Mouse (Mus musculus): ENCODE results near the gene Asb2.
A peak's percentile ranks its signal among the peaks of the same experiment; 100 is the strongest.

Asb2 gene

DNA sequence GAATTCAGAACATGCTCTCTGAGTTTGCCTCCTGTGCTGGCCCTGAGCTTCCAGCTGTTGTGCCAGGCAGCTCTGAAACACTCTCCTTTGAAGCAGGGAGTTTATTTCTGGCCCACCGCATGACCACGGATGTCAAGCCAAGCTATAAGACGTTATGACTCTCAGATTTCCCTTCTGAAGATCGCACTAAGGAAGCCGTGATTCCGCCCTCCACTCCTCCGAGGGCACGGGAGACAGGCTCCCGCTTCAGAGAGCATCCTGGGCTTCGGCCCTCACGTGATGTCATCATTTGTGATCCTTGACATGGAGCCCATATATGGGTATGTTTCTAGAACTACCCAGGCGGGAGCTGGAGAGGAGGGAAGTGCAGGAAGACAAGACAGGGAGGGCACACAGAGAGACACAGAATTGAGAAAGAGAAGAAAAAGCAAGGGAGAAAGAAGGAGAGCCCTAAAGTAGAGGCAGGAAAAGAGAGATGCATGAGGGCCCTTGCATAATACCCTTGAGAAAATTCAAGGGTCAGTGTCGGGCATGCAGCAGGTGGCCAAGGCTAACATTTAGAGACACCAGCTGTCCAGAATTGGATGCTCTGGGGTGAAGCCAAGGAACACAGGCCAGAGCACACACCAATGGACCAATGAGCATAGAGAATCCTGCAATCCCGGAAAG is at the start of gene Asb2:
Gene Asb2 (minus strand): TSS at position 256 of the 669 bp plus-strand sequence.
- peak; percentile 21 for DNase-seq

DNA sequence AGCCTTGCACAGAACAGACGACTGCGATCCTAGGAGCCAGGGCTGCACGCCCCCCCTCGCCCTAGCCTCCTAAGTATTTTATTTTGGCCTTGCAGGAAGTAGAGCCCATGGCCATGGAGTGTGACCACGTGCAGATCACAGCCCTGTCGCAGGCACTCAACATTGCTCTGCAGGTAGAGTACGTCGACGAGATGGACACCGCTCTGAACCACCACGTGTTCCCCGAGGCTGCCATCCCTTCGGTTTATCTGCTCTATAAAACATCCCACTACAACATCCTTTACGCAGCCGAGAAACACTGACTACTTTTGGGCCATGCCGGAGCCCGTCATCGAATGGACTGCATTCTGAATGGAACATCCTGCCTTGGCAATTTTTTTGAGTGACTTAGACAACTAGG is 48.3 kb upstream of the Asb2 start:
- no peak for DNase-seq

DNA sequence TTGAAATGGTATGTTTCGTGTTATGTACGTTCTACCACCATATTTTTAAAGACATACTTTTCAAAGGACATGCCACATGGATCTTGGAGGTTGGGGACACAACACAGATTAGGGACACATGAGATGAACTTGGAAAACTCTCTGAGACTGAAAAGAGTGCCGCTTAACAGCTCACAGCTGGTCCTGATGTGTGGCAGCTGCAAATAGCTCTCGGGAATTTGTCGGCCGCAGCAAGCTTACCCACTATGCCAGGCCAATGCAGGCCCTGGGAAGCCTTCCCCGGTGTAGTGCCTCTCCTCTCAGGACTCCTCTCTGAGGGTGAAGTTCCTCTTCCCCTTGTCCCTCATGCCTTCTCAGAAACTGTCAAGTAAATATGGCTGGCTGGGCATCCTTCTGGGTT is 41.0 kb upstream of the Asb2 start:
- no peak for DNase-seq

DNA sequence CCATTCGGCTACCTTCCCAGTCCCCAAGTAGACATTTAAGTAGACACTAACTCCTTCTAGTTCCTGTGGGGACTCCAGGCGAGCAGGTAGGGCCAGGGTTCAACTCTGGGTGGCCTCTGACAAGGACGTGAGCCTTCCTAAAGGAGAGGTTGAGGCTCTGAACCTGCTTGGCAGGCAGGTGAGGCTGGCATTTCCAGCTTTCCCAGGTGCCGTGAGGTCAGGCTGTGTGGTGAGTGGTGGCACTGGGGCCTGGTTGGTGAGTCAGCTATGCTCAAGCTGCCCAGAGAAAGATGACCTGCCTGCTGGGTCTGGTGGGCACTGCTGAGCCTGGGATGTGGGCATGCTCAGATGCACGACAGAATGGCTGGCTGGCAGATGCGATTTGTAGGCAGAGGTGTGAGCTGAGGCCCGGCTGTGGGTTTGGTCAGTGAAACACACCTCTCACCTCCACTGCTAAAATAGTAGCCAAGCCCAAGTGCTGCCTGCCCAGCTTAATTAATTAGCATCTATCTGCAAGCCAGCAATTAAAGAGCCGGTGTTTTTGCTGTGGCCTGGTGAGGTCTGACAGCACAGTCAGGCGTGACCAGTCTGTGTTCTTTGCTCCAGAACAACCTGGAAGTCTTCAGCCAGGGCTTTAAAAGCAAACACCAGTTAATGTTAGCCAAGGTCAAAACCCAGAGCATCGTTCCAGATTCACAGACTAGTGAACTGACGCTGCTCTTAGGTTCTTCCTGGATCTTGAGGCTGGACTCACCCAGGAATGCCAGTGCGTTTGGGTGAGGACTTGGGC is 39.9 kb upstream of the Asb2 start:
- no peak for DNase-seq

DNA sequence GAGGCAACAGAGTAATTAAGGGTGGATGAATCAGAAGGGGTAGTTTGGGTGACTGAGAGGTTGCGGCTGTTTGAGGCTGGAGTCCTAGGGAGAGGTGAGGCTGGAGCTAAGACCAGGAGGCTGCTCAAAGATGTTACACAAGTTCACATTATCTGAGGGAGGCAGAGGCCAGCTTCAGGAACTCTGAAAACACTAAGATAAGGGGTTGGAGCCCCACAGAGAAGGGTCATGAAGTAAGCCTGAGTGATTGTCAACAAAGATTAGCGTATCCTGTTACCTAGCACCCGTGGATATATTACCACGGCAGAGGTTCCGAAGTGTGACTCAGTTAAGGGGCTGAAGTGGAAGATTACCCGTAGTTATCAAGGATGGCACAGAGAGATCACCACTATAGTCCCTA is 37.7 kb upstream of the Asb2 start:
- no peak for DNase-seq

DNA sequence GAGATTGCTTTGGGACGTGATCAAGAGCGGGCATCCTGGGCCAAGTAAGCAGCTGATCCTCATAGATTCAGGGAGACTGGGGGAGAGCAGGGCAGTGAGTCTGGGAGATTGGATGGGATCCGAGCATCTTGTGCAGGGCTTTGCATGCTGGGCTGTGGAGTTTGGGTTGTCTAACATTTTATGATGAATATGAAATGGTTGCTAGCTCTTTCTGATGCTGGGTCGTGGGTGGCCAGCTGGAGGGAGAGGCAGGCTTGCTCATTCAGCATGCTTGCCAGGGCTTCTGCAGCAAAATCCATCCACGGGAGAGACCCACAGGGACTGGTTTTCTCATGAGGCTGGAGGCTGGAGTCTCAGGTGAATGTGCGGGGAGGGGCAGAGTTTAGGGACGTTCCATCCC is 35.3 kb upstream of the Asb2 start:
- no peak for DNase-seq

DNA sequence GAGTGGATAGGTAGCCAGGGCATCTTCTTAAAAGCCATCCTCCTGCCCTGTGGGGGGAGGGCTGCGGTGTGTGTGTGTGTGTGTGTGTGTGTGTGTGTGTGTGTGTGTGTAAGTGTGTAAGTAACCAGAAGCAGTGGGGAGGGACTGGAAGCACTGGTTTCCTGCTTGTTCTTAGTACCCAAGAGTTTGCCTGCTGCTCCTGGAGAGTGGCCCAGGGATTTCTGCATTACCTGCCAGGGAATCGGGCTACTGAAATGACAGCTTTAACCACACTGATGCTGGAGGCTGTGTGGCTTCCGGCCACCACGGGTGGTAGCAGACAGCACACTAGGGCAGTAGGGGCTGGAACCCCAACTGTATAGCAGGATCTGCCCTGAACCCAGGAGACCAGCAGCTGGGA is 34.2 kb upstream of the Asb2 start:
- DNase-seq, result no peak

DNA sequence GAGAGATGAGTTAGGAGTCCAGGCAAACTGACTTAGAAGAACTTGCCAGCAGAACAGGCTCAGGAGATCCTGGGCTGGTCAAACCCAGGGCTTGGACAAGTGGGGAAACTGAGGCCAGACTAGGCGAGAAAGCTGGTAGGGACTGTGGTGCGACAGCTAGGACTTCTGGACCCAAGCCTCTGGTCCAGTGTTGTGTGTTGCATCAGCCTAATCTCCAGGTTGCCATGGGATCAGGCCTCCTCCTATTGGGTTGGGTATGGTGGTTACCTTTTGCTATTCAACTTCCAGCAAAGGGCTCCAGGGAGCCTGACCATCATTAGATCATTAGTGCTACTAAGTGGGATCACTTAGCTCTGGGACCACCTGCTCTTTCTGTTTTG is 33.5 kb upstream of the Asb2 start:
- peak; percentile 8 for DNase-seq

DNA sequence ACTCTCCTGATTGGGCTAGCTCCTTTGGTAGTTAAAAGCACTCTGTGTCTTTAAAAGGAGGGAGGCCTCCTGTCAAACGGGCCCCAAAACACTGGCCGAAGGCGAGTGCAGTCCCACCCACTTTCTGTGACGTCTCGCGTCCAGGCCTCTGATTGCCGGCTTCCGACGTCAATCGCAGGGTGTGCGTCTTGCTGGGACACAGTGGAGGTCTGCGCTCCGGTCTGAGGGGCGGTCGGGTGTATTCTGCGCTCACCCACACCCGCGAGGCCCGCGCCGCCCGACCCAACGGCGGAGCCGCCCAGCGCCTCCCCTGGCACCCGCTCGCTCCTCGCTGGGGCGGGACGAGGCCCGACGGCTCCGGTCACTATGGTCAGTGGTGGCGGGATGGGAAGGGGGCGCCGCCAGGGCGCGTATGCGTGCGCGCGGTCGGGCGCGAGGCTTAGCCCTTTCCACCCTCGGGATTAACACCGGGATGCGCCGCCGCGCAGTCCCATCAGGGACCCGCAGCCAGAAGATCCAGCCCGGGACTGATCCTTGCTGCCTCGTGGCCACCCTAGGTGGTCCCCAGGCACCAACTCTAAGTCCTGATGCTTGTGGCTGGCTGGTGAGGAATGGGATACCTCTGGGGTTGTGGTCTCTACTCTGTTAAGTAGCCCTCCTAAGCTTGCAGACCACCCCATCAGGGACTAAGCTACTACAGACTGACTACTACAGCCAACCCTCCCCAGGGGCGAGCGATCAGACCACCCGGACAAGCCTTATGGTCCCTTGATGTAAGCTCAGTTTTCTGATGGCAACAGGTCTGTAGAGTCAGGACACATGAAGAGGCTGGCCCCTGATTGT is 32.9 kb upstream of the Asb2 start, which contains the start of gene Otub2:
Gene Otub2 (plus strand): TSS at position 178 of the 843 bp plus-strand sequence.
- DNase-seq, result peak; percentile 98

DNA sequence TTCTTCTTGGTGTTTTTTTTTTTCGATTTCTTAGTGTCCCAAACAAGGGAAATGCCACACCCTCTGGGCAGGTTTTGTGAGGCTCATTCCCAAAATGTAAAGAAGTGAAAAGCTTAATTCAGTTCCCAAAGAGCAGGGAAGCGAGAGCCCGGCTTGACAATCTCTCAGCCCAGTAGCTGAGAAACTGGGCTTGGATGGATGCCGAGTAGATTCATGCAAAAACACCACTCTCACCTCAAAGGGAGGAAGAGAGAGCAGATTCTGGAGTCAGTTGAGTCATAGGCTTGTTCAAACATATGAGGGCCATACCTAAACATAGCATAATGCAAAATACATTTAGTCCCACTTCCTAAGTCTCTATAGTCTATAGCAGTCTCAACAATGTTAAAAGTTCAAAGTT is 24.4 kb upstream of the Asb2 start:
- DNase-seq, result no peak

DNA sequence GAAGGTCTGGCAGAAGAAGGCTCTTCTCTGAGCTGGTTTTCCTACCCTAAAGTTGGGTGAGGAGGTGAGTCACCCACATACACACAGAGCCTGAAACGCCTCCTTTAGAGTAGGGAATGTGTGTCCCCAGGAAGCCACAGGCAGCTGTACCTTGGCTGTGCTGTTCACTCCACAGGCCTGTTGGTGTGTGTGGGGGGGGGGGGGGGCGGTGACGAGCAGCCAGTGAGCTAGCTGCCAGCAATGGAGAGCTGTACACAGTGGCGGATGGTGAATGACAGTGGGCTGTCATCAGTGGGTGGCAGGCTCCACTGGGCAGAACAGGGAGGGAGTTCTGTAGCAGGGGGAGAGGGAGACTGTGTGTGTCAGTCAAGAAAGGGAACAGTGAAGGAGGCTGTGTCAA is 21.0 kb upstream of the Asb2 start:
- DNase-seq, result no peak

DNA sequence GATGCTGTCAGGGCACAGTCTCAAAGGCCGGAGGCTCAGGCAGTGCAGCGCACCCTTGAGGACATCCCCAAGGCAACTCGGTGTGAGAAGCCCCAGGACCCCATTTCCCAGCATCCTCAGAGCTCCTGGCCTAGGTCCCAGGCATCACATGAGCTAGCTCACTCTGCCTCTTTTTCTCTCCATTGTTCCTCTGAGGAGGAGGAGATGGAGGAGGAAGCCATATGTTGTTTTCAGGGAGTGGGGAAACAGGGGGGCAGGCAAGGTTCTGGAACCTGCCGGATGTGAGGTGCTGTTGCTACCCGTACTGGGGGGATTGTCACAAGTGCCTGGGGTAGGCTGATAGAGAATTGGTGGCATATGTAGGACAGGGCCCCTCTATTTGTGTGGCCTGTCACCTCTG is 20.3 kb upstream of the Asb2 start:
- peak; percentile 55 for DNase-seq

DNA sequence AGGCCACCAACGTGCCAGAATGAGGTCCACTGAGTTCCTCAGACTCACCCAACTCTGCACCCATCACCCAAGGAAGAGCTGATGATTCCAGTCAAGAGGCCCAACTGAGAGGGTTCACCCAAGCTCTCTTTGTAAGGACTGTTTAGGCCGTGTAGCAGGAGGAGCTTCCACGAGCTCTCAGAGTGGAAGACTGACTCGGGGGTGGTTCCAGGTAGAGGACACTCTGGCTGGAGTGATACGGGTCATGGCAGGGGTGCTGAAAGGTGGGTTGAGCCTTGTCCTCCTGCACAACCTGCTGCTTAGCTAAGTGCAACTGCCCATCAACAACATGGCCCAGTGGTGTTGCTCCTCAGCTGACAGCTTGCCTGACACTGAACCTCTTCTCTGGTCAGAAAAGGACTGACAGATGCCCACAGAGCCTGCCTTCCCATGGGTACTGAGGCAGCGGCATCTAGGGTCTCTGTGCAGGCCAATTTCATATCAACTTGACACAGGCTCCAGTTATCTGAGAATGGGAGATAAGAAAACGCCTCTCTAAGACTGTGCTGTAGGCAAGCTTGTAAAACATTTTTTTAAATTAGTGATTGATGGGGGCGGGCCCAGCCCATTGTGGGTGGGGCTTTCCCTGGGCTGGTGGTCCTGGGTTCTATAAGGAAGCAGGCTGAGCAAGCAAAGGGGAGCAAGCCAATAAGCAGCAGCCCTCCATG is 17.9 kb upstream of the Asb2 start:
- DNase-seq, result no peak

DNA sequence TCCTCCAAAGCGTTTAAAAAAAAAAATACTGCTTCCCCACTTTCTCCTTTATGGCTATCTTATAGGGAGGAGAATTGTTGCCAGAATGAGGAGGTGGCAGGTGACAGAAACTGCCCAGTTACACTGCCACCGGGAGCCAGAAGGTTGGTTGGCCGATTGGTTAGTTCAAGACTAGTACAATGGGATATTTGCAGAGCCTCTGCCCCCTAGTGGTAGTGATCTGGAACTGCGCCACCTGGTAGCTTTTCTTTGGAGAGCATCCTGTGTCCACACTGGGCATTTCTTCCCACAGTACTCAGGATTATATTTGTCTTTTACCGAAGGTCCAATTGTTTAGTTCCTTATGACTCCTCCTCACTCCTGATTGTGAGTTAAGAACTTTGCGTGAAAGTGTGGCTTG is 15.9 kb upstream of the Asb2 start:
- DNase-seq, result peak; percentile 76

DNA sequence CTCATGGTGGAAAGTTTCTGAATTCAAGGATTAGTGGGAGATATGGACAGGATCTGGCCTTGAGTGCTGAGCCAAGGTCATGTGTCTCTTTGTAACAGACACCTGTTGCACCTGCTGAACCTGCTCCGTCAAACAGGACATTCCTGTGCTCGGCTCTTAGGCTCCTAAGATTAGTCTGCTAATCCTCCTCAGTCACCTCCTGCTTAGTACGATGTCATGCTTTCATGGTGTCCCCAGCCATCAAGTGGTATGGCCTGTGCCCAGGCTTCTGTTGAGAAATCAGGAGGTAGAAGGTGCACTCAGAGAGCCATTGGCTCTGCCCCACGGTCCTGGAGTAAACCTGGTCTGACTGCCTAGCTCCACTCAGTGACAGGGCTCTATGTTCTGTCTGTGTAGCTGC is 15.1 kb upstream of the Asb2 start:
- no peak for DNase-seq

DNA sequence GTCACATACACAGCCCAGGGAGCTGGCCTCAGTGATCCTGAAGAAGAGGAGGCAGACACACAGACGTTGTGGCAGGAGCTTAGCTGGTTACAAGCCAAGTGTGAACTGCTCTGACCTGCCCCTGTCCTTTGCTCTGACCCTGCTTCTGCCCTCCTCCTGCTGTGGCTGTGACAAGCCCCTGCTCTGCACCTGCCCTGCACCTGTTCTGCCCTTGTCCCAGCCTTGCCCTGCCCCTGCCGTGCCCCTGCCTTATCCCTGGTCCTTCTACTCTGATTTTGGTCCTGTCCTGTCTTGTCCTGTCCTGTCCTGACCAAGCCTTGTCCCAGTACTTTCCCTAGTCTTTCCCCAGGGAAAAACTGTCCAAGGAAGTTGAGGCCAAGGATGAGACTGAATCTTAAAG is 13.0 kb upstream of the Asb2 start:
- DNase-seq, result no peak

DNA sequence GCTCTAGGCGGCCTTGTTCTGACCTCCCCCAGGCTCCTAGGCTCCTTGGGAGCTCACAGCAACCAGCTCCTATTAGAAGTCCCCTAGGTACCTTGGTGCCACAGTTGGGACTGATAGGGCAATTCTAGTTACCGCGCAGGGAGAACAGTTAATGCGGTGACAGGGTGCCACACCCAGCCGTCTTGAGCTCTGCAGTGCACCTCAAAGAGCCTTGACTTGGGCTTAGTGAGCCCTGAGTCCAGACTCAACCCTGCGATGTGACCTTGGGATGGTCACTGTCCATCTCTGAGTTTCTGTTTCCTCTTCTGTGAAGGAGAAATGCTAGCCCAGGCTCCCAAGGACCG is 12.5 kb upstream of the Asb2 start:
- no peak for DNase-seq

DNA sequence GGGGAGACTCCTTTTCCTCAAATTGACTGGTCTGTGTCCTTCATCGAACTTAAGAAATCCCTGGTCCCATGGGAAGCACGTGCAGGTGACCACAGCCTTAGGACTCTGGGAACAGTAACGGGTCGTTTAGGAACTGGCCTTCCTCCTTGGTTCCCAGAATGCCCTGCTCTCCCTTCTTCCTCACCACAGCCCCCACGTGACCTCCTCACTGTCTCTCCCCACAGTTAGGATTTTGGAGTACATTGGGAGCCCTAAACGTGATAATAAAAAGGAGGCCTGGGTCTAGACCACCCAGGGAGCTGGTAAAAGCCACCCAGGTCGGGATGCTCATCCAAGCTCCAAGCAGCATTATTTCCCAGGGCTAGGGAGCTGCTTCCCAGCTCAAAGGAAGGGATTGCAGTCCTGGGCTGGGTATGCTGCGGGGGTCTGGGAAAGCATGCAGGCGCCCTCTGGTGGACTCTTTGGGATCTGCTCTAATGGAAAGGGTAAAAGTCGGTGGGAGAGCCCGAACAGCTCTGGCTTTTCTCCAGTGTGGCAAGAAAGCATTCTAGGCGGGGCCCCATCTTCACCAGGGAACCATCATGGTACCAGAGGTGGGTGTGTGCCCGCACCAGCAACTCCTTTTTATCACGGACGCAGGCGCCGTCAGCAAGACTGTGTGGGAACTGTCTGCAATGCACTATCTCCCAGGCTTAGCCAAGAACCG is 12.0 kb upstream of the Asb2 start:
- DNase-seq, result peak; percentile 89

DNA sequence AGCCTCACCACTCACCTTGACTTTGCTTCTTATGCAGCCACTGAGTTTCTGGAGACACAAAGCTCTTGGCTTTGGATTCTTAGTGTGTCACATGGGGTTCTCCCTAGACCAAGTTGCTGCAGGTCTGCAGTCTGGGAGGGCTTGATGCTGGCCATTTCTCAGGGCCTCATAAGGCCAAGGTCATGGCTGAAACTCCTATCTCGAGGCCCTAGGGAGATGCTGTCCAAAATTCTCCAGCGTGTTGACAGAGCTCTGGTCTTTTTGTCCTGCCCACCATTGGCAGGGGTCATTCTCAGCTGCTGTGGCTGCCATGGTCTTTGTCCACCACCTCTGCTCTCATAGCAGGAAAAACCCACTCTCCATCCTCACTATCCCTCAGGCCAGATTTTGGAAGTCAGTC is 11.4 kb upstream of the Asb2 start:
- DNase-seq, result no peak

DNA sequence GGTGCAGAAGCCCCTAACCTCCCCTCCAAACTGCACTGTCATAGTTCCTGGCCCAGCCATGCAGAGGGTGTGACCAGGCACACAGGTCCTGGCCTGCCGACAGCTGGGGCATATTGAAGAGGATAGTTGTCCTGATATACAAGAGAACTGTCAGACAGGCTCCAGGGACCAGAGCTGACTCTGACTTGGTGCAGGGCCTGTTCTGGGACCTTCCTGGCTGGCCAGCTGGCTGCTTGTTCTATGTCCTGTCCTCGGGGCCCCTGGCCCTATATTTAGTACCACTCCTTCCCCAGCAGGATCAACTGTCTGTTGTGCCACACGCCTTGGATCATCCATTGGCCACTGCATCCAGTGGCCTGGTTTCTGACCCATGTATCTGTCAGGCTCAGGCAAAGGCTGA is 6.5 kb upstream of the Asb2 start:
- no peak for DNase-seq

DNA sequence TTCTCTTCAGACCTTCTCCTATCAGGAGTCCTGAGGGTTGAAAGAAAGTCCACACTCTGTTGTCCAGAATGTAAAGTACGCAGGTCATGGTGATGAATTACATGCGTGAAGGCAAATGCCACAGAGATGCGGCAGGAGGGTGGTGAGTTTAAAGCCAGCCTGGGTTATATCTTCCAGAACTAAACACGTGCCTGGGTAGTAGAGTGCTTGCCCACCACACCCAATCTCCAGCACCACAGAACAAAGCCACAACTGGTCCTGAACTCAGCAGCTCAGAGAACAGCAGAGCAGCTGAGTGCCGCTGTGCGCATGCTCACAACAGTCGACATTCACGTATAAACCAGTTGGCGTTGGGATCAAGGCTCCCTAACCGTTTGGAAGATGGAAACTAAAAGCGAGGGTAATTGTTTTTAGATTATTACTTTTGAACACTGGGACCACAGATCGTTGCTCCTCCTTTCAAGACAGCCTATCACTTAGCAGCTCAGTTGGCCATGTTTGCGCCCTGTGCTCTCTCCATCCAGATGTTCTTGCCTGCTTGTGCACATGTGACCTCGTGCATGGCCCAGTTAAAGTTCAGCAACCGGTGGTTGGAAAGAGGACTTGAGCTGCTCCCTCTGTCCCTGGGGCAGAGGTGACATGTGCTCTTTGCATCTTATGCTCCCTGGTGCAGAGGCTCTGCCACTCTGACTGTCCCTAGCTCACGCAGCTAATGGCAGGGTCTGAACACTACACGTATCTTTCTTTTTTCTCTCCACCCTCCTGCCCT is 5.9 kb upstream of the Asb2 start:
- no peak for DNase-seq

DNA sequence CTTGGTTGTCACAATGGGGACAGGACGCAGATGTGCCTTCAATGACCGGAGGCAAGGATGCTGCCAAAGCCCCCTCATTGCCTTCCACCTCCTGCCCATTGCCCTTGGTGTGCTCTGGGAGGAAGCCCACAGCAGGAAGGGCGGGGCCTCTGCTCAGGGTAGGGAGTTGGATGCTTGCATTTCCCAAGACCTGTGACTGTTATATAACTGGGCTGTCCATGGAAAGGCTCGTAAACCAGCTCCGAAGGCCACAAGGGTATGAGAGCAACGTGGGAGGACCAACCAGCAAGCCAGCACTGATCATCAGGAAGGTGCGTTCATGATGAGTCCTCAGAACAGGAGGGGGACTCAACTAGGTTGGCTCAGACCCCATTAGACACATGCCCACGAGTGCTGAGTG is 5.0 kb upstream of the Asb2 start:
- DNase-seq, result no peak

Data from retina, postnatal 1 day (tissue).